Mouse (Mus musculus) ES-E14 (cell line): ENCODE data around the gene Morc4. TPM values are rescaled to one million over a fixed set of nuclear protein-coding genes. Genes with fewer than 3 reads are reported as not detected.

Experiments
- DNase-seq: peaks from one replicate; pipeline ENCODE4 v3.0.0-alpha.2; 2013; ENCODE audit warnings: low read depth, low spot score
- H3K27ac ChIP-seq: 2 replicates; pipeline ENCODE4 v1.5.1; 2012; ENCODE audit warnings: low read depth, mild to moderate bottlenecking, low read length, moderate library complexity, mixed read lengths; ENCODE audit not compliant: poor library complexity, insufficient read depth, severe bottlenecking
- H3K36me3 ChIP-seq: 2 replicates; pipeline ENCODE4 v1.6.1; 2012; ENCODE audit warnings: mild to moderate bottlenecking, low read length, moderate library complexity, mixed read lengths; ENCODE audit not compliant: control insufficient read depth, poor library complexity, insufficient read depth, severe bottlenecking
- H3K4me1 ChIP-seq, 2 experiments: fragments of 150-350 bp in 1 of 2; sonication (generic) in 1 of 2; 2 replicates each; pipeline ENCODE4 v1.6.1; 2012; ENCODE audit warnings: low read length in 2 of 2, mild to moderate bottlenecking in 1 of 2, mixed read lengths in 1 of 2; ENCODE audit not compliant: control insufficient read depth in 2 of 2, insufficient read depth in 2 of 2, poor library complexity in 1 of 2
- H3K4me3 ChIP-seq, 2 experiments: fragments of 150-350 bp in 1 of 2; sonication (generic) in 1 of 2; 2 replicates each; pipeline ENCODE4 v1.5.1; 2012; ENCODE audit warnings: low read length in 2 of 2, low read depth in 1 of 2, mild to moderate bottlenecking in 1 of 2, mixed read lengths in 1 of 2; ENCODE audit not compliant: insufficient read depth in 1 of 2, poor library complexity in 1 of 2, severe bottlenecking in 1 of 2
- H3K9ac ChIP-seq: 2 replicates; pipeline ENCODE4 v1.6.1; 2012; ENCODE audit warnings: low read depth, mild to moderate bottlenecking, low read length, mixed read lengths; ENCODE audit not compliant: poor library complexity, insufficient read depth, severe bottlenecking
- H3K9me3 ChIP-seq: fragments of 150-350 bp; sonication (generic); 2 replicates; pipeline ENCODE4 v1.6.1; 2012; ENCODE audit warnings: low read depth, mild to moderate bottlenecking, low read length; ENCODE audit not compliant: control insufficient read depth, insufficient read depth
- CHD2 ChIP-seq: IDR thresholded peaks from 2 replicates; pipeline ENCODE4 v1.6.1; 2014; ENCODE audit warnings: mild to moderate bottlenecking, low read depth, low read length, inconsistent platforms
- HCFC1 ChIP-seq: IDR thresholded peaks from 2 replicates; pipeline ENCODE4 v1.6.1; 2012; ENCODE audit warnings: low read length, inconsistent platforms, borderline replicate concordance; ENCODE audit not compliant: insufficient read depth
- MAFK ChIP-seq: IDR thresholded peaks from 2 replicates; pipeline ENCODE4 v1.6.1; 2014; ENCODE audit warnings: mild to moderate bottlenecking, low read depth, low read length, inconsistent platforms; ENCODE audit not compliant: insufficient read depth
- ZC3H11A ChIP-seq: IDR thresholded peaks from 2 replicates; pipeline ENCODE4 v1.6.1; 2012; ENCODE audit warnings: low read depth, mild to moderate bottlenecking, inconsistent platforms, low read length, borderline replicate concordance
- ZNF384 ChIP-seq: IDR thresholded peaks from 2 replicates; pipeline ENCODE4 v1.6.1; 2012; ENCODE audit warnings: low read depth, low read length, inconsistent platforms
- in situ Hi-C, 2 experiments: fragments of 600-800 bp; cut with MboI; formaldehyde crosslinking; loops; one replicate each; pipeline ENCODE4 v1.15.1; 2025; ENCODE audit warnings: low sequenced_read_pairs in 2 of 2, inconsistent platforms in 1 of 2; ENCODE audit not compliant: unreplicated experiment in 2 of 2
- total RNA-seq: library from RNA; depleted of rRNA; stranded (reverse); fragments of 300-350 nt; gene quantifications from 2 replicates; pipeline ENCODE4 v1.2.3, GENCODE M21; 2012

The Morc4 gene
- total RNA-seq, 1 experiment, result 8.0 TPM

- H3K27ac ChIP-seq, result no peak overlapping the region
- TF ChIP-seq MAFK (no peak), ZC3H11A (no peak), ZNF384 (no peak), HCFC1 (no peak), CHD2 (no peak)
- H3K9ac ChIP-seq, result no peak overlapping the region
- no peaks in the 10 kb centered on the region for H3K36me3 ChIP-seq
- H3K4me1 ChIP-seq, result no peaks in the 10 kb centered on the region
- in situ Hi-C loops, result no loop called here
- DNase-seq, result no peak
- H3K9me3 ChIP-seq, result no peaks in the 10 kb centered on the region
- H3K4me3 ChIP-seq, result no peak overlapping the region
Observed at GRCm38 (mm10) chrX:139877936-139878335, 6.5 kb upstream of the Morc4 start.

- Histone ChIP-seq H3K4me1 (no peaks in the 10 kb centered on the region), H3K9me3 (no peaks in the 10 kb centered on the region), H3K4me3 (no peak overlapping the region), H3K27ac (no peak overlapping the region), H3K36me3 (no peaks in the 10 kb centered on the region), H3K9ac (no peak overlapping the region)
- TF ChIP-seq MAFK, result no peak
- no peak for TF ChIP-seq ZNF384
- TF ChIP-seq HCFC1, result no peak
- TF ChIP-seq CHD2, result no peak
- TF ChIP-seq ZC3H11A, result no peak
- in situ Hi-C loops, result no loop called here
- DNase-seq, result no peak
Observed at GRCm38 (mm10) chrX:139877105-139877504, 5.6 kb upstream of the Morc4 start.

- Histone ChIP-seq H3K9me3 (no peaks in the 10 kb centered on the region), H3K27ac (no peak overlapping the region), H3K36me3 (no peaks in the 10 kb centered on the region), H3K4me3 (peak overlapping the region; percentile 9 to 93; a peak in 3 of 4 replicates), H3K9ac (no peak overlapping the region), H3K4me1 (no peaks in the 10 kb centered on the region; a peak in 1 of 4 replicates)
- DNase-seq, result no peak
- peak; percentile 61; the same call in 1 of the 2 replicates for TF ChIP-seq ZNF384
- no peak for TF ChIP-seq ZC3H11A
- in situ Hi-C loops, result no loop called here
Observed at GRCm38 (mm10) chrX:139870300-139870711, 1.2 kb downstream of the Morc4 start.

- Histone ChIP-seq H3K4me3 (no peak overlapping the region), H3K36me3 (no peaks in the 10 kb centered on the region), H3K9ac (no peak overlapping the region), H3K9me3 (no peaks in the 10 kb centered on the region), H3K27ac (no peak overlapping the region), H3K4me1 (no peaks in the 10 kb centered on the region)
- TF ChIP-seq ZC3H11A, result no peak
- no peak for TF ChIP-seq HCFC1
- TF ChIP-seq CHD2, result no peak
- TF ChIP-seq ZNF384, result no peak
- no peak for TF ChIP-seq MAFK
- no peak for DNase-seq
- in situ Hi-C loops, result no loop called here
Observed at GRCm38 (mm10) chrX:139859402-139859801, 12.1 kb downstream of the Morc4 start.

- Histone ChIP-seq H3K9ac (no peak overlapping the region), H3K4me1 (no peaks in the 10 kb centered on the region), H3K4me3 (no peak overlapping the region), H3K9me3 (no peaks in the 10 kb centered on the region), H3K27ac (no peak overlapping the region), H3K36me3 (no peaks in the 10 kb centered on the region)
- DNase-seq, result no peak
- in situ Hi-C loops, result no loop called here
- TF ChIP-seq CHD2 (no peak), MAFK (no peak), ZC3H11A (no peak), ZNF384 (no peak), HCFC1 (no peak)
Observed at GRCm38 (mm10) chrX:139854795-139855194, 16.7 kb downstream of the Morc4 start.
